Mouse (Mus musculus) liver, embryonic 14.5 days (tissue): Measurements from ENCODE around the gene Thrap3. TPM values are rescaled to one million over a fixed set of nuclear protein-coding genes. Genes with fewer than 3 reads are reported as not detected.
A peak's percentile ranks its signal among the peaks of the same experiment; 100 is the strongest.

ENCODE experiments used
- ATAC-seq: fragments of 200-750 bp; cut with Nextera tagmentation; 2 replicates; pipeline ENCODE4 v1.8.0; 2017; ENCODE audit warnings: moderate number of reproducible peaks, mild to moderate bottlenecking, moderate library complexity; ENCODE audit not compliant: insufficient read depth
- DNase-seq, 3 experiments: peaks; one replicate each; pipeline ENCODE4 v3.0.0-alpha.2; 2012 to 2013; ENCODE audit warnings: low read depth in 3 of 3, low spot score in 3 of 3
- H3K27ac ChIP-seq: fragments of 300-500 bp; sonication (generic); 2 replicates; pipeline ENCODE4 v1.5.1; 2014; ENCODE audit warnings: moderate library complexity, mild to moderate bottlenecking, control low read depth, inconsistent platforms
- H3K27me3 ChIP-seq: fragments of 300-500 bp; sonication (generic); 2 replicates; pipeline ENCODE4 v1.6.1; 2014; ENCODE audit warnings: mild to moderate bottlenecking, low read length, moderate library complexity; ENCODE audit not compliant: control insufficient read depth, insufficient read depth
- H3K36me3 ChIP-seq: fragments of 300-500 bp; sonication (generic); replicated peaks from 2 replicates; pipeline ENCODE4 v1.6.1; 2014; ENCODE audit warnings: low read depth; ENCODE audit not compliant: control insufficient read depth, insufficient read depth
- H3K4me1 ChIP-seq, 2 experiments: fragments of 200-500 bp in 1 of 2; fragments of 300-500 bp in 1 of 2; sonication (generic) in 1 of 2; replicated peaks; 2 replicates each; pipeline ENCODE4 v1.6.1; 2012 to 2014; ENCODE audit warnings: antibody characterized with exemption in 1 of 2, inconsistent platforms in 1 of 2, low read length in 1 of 2; ENCODE audit not compliant: control insufficient read depth in 2 of 2, insufficient read depth in 2 of 2
- H3K4me2 ChIP-seq: fragments of 300-500 bp; sonication (generic); 2 replicates; pipeline ENCODE4 v1.6.1; 2014; ENCODE audit warnings: low read depth, mild to moderate bottlenecking, control low read depth, moderate library complexity
- H3K4me3 ChIP-seq, 2 experiments: fragments of 200-500 bp in 1 of 2; fragments of 300-500 bp in 1 of 2; sonication (generic) in 1 of 2; 2 replicates each; pipeline ENCODE4 v1.5.1; 2012 to 2014; ENCODE audit warnings: low read depth in 2 of 2, low read length in 2 of 2, mild to moderate bottlenecking in 2 of 2, control low read depth in 1 of 2, inconsistent platforms in 1 of 2, moderate library complexity in 1 of 2; ENCODE audit not compliant: insufficient read depth in 1 of 2
- H3K9ac ChIP-seq: fragments of 300-500 bp; sonication (generic); replicated peaks from 2 replicates; pipeline ENCODE4 v1.6.1; 2014; ENCODE audit warnings: mild to moderate bottlenecking, control low read depth, moderate library complexity
- H3K9me3 ChIP-seq: fragments of 300-500 bp; sonication (generic); 2 replicates; pipeline ENCODE4 v1.6.1; 2016; ENCODE audit warnings: low read length, mixed read lengths; ENCODE audit not compliant: control insufficient read depth
- CTCF ChIP-seq: IDR thresholded peaks from 2 replicates; pipeline ENCODE4 v1.5.1; 2016; ENCODE audit warnings: antibody characterized with exemption, low read depth, control low read depth
- EP300 ChIP-seq: IDR thresholded peaks from 2 replicates; pipeline ENCODE4 v1.6.1; 2016; ENCODE audit warnings: antibody characterized with exemption, low read depth
- WGBS: fragments of 180-500 bp; shearing (Covaris S2); extraction: QIAGEN DNeasy Blood & Tissue Kit; methylation state at CpG from one replicate; pipeline ENCODE4 v1.1.7; 2014; ENCODE audit not compliant: insufficient replicate concordance; 5-methylcytosine and 5-hydroxymethylcytosine counted together
- polyA plus RNA-seq, 2 experiments: library from polyadenylated mRNA; depleted of rRNA in 1 of 2; stranded (reverse) in 1 of 2; unstranded in 1 of 2; fragments of >200 nt; fragmentation: Nextera tagmentation in 1 of 2; extraction: Ambion mirVana in 1 of 2; gene quantifications; 2 replicates each; pipeline versions ENCODE4 v1.2.1 to v1.2.3; 2012 to 2014

Gene Thrap3
- polyA plus RNA-seq, 2 experiments = 62.6 to 77.9 TPM

- no peak overlapping the region for H3K4me2 ChIP-seq
- H3K9me3 ChIP-seq = no peaks in the 10 kb centered on the region
- ATAC-seq (no peak), DNase-seq (no peak)
- TF ChIP-seq CTCF (no peak), EP300 (no peak)
- WGBS = 56% methylated on average over 6 of the region's 6 CpGs
- peaks cover 31% of the 10 kb centered on the region for H3K27me3 ChIP-seq
- H3K4me3 ChIP-seq = no peak overlapping the region
- no peak overlapping the region for H3K9ac ChIP-seq
- H3K4me1 ChIP-seq = peaks cover 0 to 21% of the 10 kb centered on the region in 2 experiments; a peak in 2 of 4 replicates
- no peaks in the 10 kb centered on the region for H3K36me3 ChIP-seq
- no peak overlapping the region for H3K27ac ChIP-seq
Observed at GRCm38 (mm10) chr4:126150949-126151320, 51.6 kb downstream of the Thrap3 start.

- 37% methylated on average over 16 of the region's 16 CpGs for WGBS
- no peaks in the 10 kb centered on the region for H3K36me3 ChIP-seq
- DNase-seq (no peak), ATAC-seq (peak; percentile 16)
- peaks cover 31% of the 10 kb centered on the region for H3K27me3 ChIP-seq
- peaks cover 0 to 16% of the 10 kb centered on the region in 2 experiments; a peak in 2 of 4 replicates for H3K4me1 ChIP-seq
- TF ChIP-seq CTCF (no peak), EP300 (no peak)
- H3K9me3 ChIP-seq = no peaks in the 10 kb centered on the region
- H3K4me2 ChIP-seq = no peak overlapping the region; the same call in 1 of the 2 replicates
- no peak overlapping the region for H3K9ac ChIP-seq
- no peak overlapping the region for H3K4me3 ChIP-seq
- no peak overlapping the region for H3K27ac ChIP-seq
Observed at GRCm38 (mm10) chr4:126150297-126150948, 52.1 kb downstream of the Thrap3 start.

GRCm38 (mm10) chr4:126149798-126150197, 52.8 kb downstream of the Thrap3 start:
- Histone ChIP-seq H3K9ac (no peak overlapping the region), H3K36me3 (no peaks in the 10 kb centered on the region), H3K4me2 (peak overlapping the region; percentile 57; the same call in 1 of the 2 replicates), H3K4me1 (peaks cover 0 to 12% of the 10 kb centered on the region in 2 experiments; a peak in 2 of 4 replicates), H3K27me3 (peaks cover 31% of the 10 kb centered on the region), H3K27ac (no peak overlapping the region), H3K9me3 (no peaks in the 10 kb centered on the region), H3K4me3 (0 out of 4 replicates have a peak overlapping the region, but pooled peaks of 1 of the 2 experiments have one; percentile 44)
- WGBS = 67% methylated on average over 10 of the region's 10 CpGs
- no peak for TF ChIP-seq EP300
- TF ChIP-seq CTCF = no peak
- DNase-seq (no peak), ATAC-seq (no peak)

GRCm38 (mm10) chr4:126149041-126149676, 53.4 kb downstream of the Thrap3 start:
- Histone ChIP-seq H3K9ac (no peak overlapping the region), H3K4me3 (peak overlapping the region; percentile 41 to 44), H3K4me2 (peak overlapping the region; percentile 57), H3K9me3 (no peaks in the 10 kb centered on the region), H3K27me3 (peaks cover 31% of the 10 kb centered on the region), H3K27ac (no peak overlapping the region), H3K36me3 (no peaks in the 10 kb centered on the region), H3K4me1 (peaks cover 0 to 12% of the 10 kb centered on the region in 2 experiments; a peak in 2 of 4 replicates)
- TF ChIP-seq CTCF (no peak), EP300 (no peak)
- DNase-seq = no peak
- 37% methylated on average over 42 of the region's 42 CpGs for whole genome bisulfite sequencing
- ATAC-seq = no peak

- TF ChIP-seq CTCF = no peak
- no peak for TF ChIP-seq EP300
- Histone ChIP-seq H3K4me1 (peaks cover 0 to 12% of the 10 kb centered on the region in 2 experiments; a peak in 2 of 4 replicates), H3K27ac (no peak overlapping the region), H3K4me2 (peak overlapping the region; percentile 57), H3K36me3 (no peaks in the 10 kb centered on the region), H3K9ac (no peak overlapping the region), H3K9me3 (no peaks in the 10 kb centered on the region), H3K27me3 (peaks cover 31% of the 10 kb centered on the region), H3K4me3 (peak overlapping the region; percentile 41 to 44)
- no peak for DNase-seq
- peak; percentile 56 for ATAC-seq
- 2% methylated on average over 64 of the region's 67 CpGs for WGBS
Observed at GRCm38 (mm10) chr4:126148161-126148961, 54.2 kb downstream of the Thrap3 start.
